Mouse (Mus musculus): ENCODE results near the gene Lrrc19.
A peak's percentile ranks its signal among the peaks of the same experiment; 100 is the strongest.
"Not testable (repeated sequence)": the region's sequence is repeated elsewhere in the genome, so short reads cannot be mapped to it uniquely, and the experiment has no call there.

The Lrrc19 gene

GRCm38 (mm10) chr4:94649920-94650319 is at the start of gene Lrrc19:
TSS of gene Lrrc19 (minus strand) at chr4:94650144.
- no peak for DNase-seq

- no peak for DNase-seq
Measured at GRCm38 (mm10) chr4:94696368-94696767, 46.4 kb upstream of the Lrrc19 start.

- DNase-seq, result no peak
Measured at GRCm38 (mm10) chr4:94692175-94692574, 42.2 kb upstream of the Lrrc19 start.

DNA sequence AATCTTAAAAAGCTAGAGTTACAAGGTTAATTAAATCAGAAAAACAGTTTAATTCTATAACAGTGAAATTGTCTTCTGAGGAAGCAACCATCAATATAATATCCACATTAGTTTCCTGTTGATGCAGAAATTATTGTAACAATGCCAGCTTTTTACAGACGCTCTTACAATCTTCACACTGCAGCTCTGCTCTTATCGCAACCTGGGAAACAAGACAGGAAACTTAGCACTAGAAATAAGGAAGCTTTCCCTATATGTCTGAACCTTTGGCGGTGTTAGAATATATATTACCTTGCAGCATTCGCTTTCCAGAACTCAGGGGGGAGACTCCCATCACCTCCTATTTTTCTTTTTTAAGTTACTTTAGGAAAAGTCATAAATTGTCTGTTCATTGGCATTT is 41.1 kb upstream of the Lrrc19 start:
- no peak for DNase-seq

- not testable (repeated sequence) for DNase-seq
Measured at GRCm38 (mm10) chr4:94689804-94690203, 39.9 kb upstream of the Lrrc19 start.

DNA sequence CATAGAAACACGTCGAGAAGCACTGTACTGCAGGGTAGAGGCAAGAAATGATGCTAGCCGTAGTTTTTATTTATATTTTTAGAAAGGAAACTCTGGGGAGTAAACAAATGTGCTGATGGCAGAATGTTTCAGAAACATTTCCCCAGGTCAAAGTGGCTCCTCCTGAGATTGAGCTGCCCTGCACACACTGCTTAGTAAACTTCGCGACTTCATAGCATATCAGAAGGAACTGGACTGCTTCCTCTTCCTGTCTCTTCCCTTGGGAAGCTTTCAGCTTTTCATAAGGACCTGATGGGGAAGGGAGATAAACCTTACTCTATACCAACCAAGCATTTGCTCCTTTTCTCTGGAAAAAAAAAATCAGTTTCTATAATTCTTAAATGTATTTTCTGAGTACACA is 33.4 kb upstream of the Lrrc19 start:
- DNase-seq, result no peak

- DNase-seq, result no peak
Measured at GRCm38 (mm10) chr4:94682029-94682428, 32.1 kb upstream of the Lrrc19 start.

DNA sequence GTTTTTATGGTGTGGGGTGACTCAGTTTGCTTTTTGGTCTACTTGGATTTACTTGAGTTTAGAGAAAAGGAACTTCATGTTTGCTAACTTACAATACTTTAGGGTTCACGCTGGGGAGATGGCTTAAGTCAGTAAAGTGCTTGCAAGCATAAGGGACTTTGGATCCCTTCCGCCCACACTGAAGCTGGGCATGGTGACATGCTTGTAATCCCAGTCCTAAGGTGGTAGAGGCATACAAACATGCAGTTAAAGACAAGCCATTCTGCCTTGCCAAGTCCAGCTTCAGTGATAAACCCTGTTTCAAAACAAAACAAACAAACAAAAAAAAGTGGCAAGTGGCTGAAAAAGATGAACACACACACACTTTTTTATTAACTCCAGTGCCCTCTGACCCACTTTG is 31.2 kb upstream of the Lrrc19 start:
- DNase-seq, result no peak

DNA sequence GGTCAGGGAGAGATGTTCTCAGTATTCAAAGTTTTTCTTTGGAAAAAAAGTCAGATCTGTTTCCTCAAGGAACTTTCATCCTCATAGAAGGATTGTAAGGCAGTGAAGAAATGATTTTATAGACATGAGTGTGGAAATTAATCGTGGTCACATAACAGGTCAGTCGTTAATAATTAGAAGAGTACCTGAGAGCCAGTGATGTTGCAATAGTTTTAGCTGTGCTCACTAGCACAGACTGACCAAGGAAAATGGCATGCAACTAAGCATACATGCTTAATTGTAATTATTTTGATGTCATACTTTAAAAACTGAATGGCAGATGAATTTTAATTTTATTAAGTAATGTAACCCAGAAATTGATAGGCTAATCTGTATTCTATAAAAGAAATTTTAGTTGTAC is 30.7 kb upstream of the Lrrc19 start:
- no peak for DNase-seq

- no peak for DNase-seq
Measured at GRCm38 (mm10) chr4:94669718-94670117, 19.8 kb upstream of the Lrrc19 start.

GRCm38 (mm10) chr4:94650426-94651175 is 657 bp upstream of the Lrrc19 start:
- not testable (repeated sequence) for DNase-seq

DNA sequence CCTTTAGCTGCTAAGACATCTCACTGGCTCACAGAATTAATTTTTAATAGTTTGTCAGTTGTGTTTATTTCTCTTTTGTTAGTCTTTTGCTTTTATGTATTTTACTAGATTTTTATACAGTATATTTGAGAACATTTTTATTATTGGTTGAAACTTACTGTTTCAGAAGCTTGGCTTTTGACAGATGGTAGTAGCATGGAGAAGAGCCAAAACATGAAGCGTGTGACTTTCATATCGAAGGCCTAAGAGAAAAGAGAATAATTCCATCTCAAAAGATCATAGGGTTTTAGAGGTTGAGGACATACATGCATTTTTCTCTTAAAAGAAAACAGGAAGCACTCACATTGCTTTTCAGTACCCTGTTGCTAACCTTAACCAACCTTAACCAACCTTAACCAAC is 6.8 kb downstream of the Lrrc19 start:
- no peak for DNase-seq

GRCm38 (mm10) chr4:94620077-94620476 is 29.9 kb downstream of the Lrrc19 start:
- no peak for DNase-seq

DNA sequence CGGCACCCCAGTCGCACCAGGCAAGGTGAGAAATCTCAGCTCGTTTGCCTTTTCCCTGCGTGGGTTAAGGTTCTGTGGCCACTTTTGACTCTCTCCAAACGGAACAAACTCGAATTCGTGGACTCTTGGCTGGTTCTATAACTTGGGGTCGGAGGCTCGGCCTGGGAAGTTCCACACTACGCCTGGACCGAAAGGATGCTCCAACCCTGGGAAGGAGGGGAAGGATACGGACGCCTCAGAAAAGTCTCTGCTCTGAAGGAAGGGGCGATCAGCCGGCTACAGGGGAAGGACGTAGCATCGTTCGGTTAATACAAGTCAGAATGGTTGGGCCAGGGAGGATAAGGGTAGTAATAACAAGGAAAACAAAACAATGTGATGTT is 35.3 kb downstream of the Lrrc19 start:
- no peak for DNase-seq

DNA sequence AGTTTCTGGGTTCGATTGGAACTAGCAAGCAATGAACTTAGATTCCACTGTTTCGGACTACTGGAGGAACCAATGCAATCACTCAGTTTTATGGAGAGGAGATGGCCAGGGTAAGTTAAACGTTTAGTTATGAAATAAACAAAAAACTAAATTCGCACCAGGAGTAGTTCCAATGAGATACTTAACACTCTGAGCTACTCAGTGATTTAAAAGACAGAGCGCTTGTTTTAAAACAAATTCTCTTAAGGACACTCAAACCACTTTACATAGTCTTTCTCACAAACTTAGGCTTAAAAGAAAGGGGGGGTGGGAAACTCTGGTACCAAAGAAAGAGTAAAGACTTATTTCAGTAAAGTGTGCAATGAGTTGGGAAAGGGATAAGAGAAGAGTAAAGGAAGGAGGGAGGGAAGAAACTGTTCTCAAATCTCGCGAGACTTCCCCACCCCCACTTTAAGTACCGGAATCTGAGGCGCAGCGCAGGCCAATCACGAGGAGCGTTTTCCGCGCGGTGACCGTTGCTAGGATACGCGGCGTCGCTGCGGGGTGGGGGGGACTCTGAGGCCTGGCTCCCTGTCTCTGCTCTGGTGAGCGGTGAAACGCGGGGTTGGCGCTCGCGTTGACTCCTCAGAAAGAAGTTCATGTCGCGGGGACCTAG is 35.8 kb downstream of the Lrrc19 start, which contains the start of gene Ift74:
TSS of gene Ift74 (plus strand) at position 520 of the 655 bp plus-strand sequence.
- DNase-seq, result peak; percentile 94

DNA sequence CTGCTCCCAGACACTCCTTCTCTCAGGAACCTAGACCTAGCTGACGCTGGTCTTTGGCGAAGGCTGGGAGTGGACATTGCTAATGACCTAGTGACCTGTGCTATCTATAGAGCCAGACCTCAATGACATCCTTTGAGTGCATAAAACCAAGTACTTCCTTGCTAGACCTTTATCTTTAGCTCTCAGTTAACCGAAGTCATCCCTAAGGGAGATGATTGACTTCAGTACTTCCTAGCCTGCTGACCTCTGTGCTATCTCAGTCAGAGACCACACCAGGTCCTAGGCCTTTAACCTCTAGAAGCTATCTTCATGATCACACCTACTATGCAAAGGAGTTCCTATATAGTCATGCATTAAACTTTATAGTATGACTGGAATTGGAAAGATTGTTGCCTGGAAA is 39.6 kb downstream of the Lrrc19 start:
- no peak for DNase-seq

- no peak for DNase-seq
Measured at GRCm38 (mm10) chr4:94605591-94605990, 44.4 kb downstream of the Lrrc19 start.

DNA sequence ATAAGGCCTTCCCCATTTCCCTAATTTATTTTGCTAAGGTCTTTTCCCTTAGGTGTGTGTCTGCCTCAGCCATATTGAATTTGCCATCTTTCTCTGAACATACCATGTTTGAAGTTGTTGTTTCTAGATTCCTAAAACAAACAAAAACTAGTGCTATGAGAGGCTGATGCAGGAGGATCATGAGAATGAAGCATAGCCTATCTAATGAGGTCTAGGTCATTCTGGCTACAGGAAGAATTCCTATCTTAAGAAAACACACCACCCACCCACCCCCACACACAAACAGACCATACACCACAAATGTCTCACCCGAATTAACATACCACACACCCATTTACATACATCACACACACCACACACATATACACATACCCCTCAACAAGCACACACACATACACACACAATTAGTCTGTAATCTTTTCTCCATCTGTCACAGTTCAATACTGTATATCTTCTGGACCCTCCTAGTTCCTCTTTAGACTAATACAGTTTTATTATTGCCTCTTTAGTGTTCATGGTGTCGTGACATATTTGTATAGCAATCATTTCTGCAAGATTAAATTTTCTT is 45.4 kb downstream of the Lrrc19 start:
- DNase-seq, result no peak

- peak; percentile 88 for DNase-seq
Measured at GRCm38 (mm10) chr4:94603031-94603629, 46.8 kb downstream of the Lrrc19 start, which contains the start of gene Plaa. TSS of gene Plaa (minus strand) at chr4:94603244.

DNA sequence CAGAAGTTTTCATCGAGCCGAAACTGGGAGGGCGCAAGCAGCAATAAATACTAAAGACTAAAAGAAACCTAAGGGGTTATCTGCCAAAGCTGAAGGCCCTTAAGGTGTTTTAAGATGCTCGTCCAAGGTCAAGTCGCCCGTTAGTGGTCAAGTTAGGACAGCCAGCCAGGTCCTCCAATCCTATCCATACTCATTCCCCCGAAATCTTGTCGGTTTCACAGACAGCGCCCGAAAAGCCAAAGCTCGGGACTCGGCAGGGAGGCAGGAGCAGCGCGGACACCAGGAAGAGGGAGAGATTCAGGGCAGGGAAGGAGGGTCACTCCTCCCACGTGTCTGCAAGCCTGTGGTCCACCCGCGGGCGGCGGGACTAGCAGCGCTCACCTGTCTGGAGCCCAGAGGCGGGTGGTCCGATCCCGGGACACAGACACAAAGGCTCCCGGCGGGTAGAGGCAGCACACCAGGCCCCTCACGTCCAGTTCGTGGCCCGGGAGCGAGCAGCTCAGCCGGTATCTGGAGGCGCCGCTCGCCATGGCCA is 47.4 kb downstream of the Lrrc19 start:
- no peak for DNase-seq

GRCm38 (mm10) chr4:94601395-94601794 is 48.5 kb downstream of the Lrrc19 start:
- DNase-seq, result peak; percentile 8

DNA sequence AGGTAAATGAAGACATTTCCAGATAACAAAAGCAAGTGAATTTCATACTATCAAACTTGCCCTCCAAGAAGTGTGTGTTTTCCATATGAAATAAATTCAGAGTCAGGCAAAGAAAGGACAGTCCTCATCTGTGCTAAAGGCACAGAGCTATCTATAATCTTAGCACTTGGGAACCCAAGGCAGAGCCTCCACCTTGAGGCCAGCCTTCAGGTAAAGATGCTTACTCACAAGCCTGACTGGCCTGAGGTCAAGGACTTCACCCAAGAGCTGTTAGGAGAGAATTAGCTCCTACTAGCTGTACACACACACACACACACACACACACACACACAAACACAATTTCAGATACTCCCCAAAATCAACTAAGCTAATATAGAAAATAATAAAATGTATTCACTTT is 57.2 kb downstream of the Lrrc19 start:
- no peak for DNase-seq

DNA sequence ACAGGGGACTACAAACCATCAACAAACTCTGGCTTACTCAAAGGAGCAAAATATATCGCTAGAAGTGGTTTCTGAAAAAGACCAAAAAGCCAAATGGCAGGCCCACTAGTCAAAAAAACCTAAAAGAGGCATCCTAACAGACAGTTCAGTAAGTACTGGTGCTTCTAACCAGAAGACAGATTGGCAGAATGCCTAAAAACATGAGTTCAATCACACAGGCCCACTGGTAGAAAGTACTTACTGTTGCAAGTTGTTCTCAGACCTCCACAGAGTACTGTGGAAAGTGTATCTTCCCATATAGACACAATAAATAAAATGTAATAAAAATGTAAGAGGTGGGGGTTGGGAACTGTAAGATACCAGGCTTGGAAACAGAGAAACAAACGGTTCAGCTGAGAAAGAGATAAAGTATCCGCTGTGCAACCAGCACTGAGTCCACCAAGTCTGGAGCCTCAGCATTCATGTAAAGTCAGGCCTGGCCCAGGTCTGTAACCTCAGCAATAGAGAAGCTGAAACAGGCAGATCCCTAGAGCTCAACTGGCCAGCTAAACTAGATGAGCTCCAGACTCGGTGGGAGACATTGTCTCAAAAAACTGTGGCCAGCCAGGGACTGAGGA is 58.1 kb downstream of the Lrrc19 start:
- DNase-seq, result no peak

Measured in cerebellum, adult 11-12 months (tissue).